Mouse (Mus musculus) E14TG2a.4 (cell line): ENCODE measurements around the gene Prps2.
"Not testable (repeated sequence)": the region's sequence is repeated elsewhere in the genome, so short reads cannot be mapped to it uniquely, and the experiment has no call there.

ENCODE experiments used
- CTCF ChIP-seq: conservative IDR thresholded peaks from 2 replicates; pipeline ENCODE4 v1.5.1; 2014; ENCODE audit warnings: low read length
- NANOG ChIP-seq: IDR thresholded peaks from 2 replicates; pipeline ENCODE4 v1.6.1; 2014; ENCODE audit warnings: borderline replicate concordance, low read length, mixed read lengths

DNA sequence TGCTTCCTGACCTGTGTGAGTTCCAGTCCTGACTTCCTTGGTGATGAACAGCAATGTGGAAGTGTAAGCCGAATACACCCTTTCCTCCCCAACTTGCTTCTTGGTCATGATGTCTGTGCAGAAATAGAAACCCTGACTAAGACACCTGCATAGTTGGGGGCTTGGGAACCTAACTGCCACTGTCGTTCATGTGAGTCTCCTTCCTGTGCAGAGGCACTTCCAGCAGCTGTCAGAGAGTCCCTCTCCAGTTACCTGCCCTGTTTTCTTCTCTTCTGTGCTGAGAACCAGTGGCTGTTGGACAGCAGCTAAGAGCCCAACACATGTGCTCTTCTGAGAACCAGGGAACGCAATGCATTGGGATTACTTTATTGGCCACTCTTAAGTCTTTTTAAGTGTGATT, 21.3 kb downstream of the Prps2 start:
- not testable (repeated sequence) for TF ChIP-seq CTCF, NANOG
